Comparison of ENCODE assay signal across 32 mouse cellular contexts in genomic region chr8:119432372-119432771, GRCm38 (mm10). TPM values are rescaled to one million over a fixed set of nuclear protein-coding genes. Genes with fewer than 3 reads are reported as not detected.
A peak's percentile ranks its signal among the peaks of the same experiment; 100 is the strongest.
DNase-seq lines count a peak whose midpoint lies in the region; ATAC-seq and TF ChIP-seq lines count a peak whose summit lies in the region.
"Had no signal": no experiment of that assay in that cellular context is flagged by ENCODE, and none has a peak within 500 bp of the region (broad histone marks: within the 10 kb centered on the region; RNA-seq: fewer than 3 reads in every experiment).

No protein-coding gene starts in this region.

- H3K9me3 ChIP-seq in kidney, embryonic 15.5 days (replicated peaks), result no peaks in the 10 kb centered on the region
- no peaks in the 10 kb centered on the region for H3K9me3 ChIP-seq in liver, embryonic 13.5 days (replicated peaks)
- H3K9me3 ChIP-seq: embryonic facial prominence, embryonic 15.5 days; forebrain, embryonic 12.5 days; hindbrain, embryonic 13.5 days; lung, embryonic 15.5 days; neural tube, embryonic 12.5 days had no signal

- H3K4me3 ChIP-seq in kidney, embryonic 15.5 days (replicated peaks), result no peak overlapping the region
- H3K4me3 ChIP-seq in liver, embryonic 13.5 days (replicated peaks), result no peak overlapping the region
- no peak overlapping the region for H3K4me3 ChIP-seq in left cerebral cortex, adult 2 months
- H3K4me3 ChIP-seq: embryonic facial prominence, embryonic 15.5 days; forebrain, embryonic 12.5 days; hindbrain, embryonic 13.5 days; lung, embryonic 15.5 days; myocyte; neural tube, embryonic 12.5 days had no signal

- intact Hi-C loops in left cerebral cortex, adult 2 months (cut with DNase I), result no loop called here

- no peaks in the 10 kb centered on the region for H3K27me3 ChIP-seq in kidney, embryonic 15.5 days
- H3K27me3 ChIP-seq in liver, embryonic 13.5 days, result no peaks in the 10 kb centered on the region
- H3K27me3 ChIP-seq: embryonic facial prominence, embryonic 15.5 days; forebrain, embryonic 12.5 days; hindbrain, embryonic 13.5 days; lung, embryonic 15.5 days; neural tube, embryonic 12.5 days; Patski had no signal

- DNase-seq in adrenal gland, adult 2 months, result peak; percentile 72
- DNase-seq in adrenal gland, postnatal 36 days, result no peak
- DNase-seq in kidney, adult 9 months, result peak; percentile 57
- DNase-seq in liver, embryonic 13.5 days, result no peak
- DNase-seq in yolk sac, embryonic 10.5 days (ENCODE audit: low spot score), result peak; percentile 85
- DNase-seq in left cerebral cortex, adult 2 months (ENCODE audit: extremely low spot score in 1 of 2, low spot score in 2 of 2), result no peak
- DNase-seq: cerebellum, adult 11 months; cerebellum, adult 9-10 months; gastrocnemius, postnatal 36 days; heart, adult 18-20 months; heart, postnatal 36 days; kidney, postnatal 4 days; left cerebral cortex, postnatal 4 days; lung, postnatal 36 days; right cerebral cortex, adult 18-20 months; right cerebral cortex, postnatal 4 days had no signal

- H3K36me3 ChIP-seq in kidney, embryonic 15.5 days, result no peaks in the 10 kb centered on the region
- H3K36me3 ChIP-seq in liver, embryonic 13.5 days, result no peaks in the 10 kb centered on the region
- H3K36me3 ChIP-seq: embryonic facial prominence, embryonic 15.5 days; forebrain, embryonic 12.5 days; hindbrain, embryonic 13.5 days; lung, embryonic 15.5 days; neural tube, embryonic 12.5 days had no signal

- no peak overlapping the region for H3K4me2 ChIP-seq in kidney, embryonic 15.5 days
- H3K4me2 ChIP-seq in liver, embryonic 13.5 days, result 0 out of 2 replicates have a peak overlapping the region, but pooled peaks have one; percentile 2
- H3K4me2 ChIP-seq: embryonic facial prominence, embryonic 15.5 days; forebrain, embryonic 12.5 days; heart, embryonic 11.5 days; hindbrain, embryonic 13.5 days; lung, embryonic 15.5 days; midbrain, embryonic 11.5 days; neural tube, embryonic 12.5 days had no signal

- no peak overlapping the region for H3K9ac ChIP-seq in kidney, embryonic 15.5 days
- no peak overlapping the region for H3K9ac ChIP-seq in liver, embryonic 13.5 days
- H3K9ac ChIP-seq: embryonic facial prominence, embryonic 15.5 days; forebrain, embryonic 12.5 days; hindbrain, embryonic 13.5 days; lung, embryonic 15.5 days; neural tube, embryonic 12.5 days had no signal

- WGBS in kidney, embryonic 15.5 days, result 37% methylated on average over 3 of the region's 3 CpGs
- 51% methylated on average over 3 of the region's 3 CpGs for WGBS in liver, embryonic 13.5 days (ENCODE audit: insufficient replicate concordance)

- H3K4me1 ChIP-seq in kidney, embryonic 15.5 days, result peaks cover 30% of the 10 kb centered on the region
- H3K4me1 ChIP-seq in liver, embryonic 13.5 days (replicated peaks), result peaks cover 81% of the 10 kb centered on the region

- H3K27ac ChIP-seq in kidney, embryonic 15.5 days, result no peak overlapping the region
- H3K27ac ChIP-seq in liver, embryonic 13.5 days, result peak overlapping the region; percentile 74
- no peak overlapping the region for H3K27ac ChIP-seq in left cerebral cortex, adult 2 months
- H3K27ac ChIP-seq: embryonic facial prominence, embryonic 15.5 days; forebrain, embryonic 12.5 days; hindbrain, embryonic 13.5 days; kidney, postnatal 0 days; lung, embryonic 15.5 days; neural tube, embryonic 12.5 days had no signal

- no peak for ATAC-seq in kidney, embryonic 15.5 days (replicated peaks; ENCODE audit: low FRiP score)
- peak; percentile 53 for ATAC-seq in liver, embryonic 13.5 days (ENCODE audit: low read depth)
- no peak for ATAC-seq in inflammation-experienced regulatory T-cells, adult 6 months
- ATAC-seq: intestine, postnatal 0 days; Patski had no signal

- TF ChIP-seq CTCF in left cerebral cortex, adult 2 months (IDR thresholded peaks at IDR 0.05), result no peak

RNA-seq across cellular contexts. Expression of gene Osgin1, which starts 1.6 kb away (rescaled TPM):
- total RNA-seq in adrenal gland, adult 2 months (2021), result 100 to 1,000 TPM; 123 to 166 TPM
- polyA plus RNA-seq in adrenal gland, adult 2 months (2012; rRNA removed), result 266 and 274 TPM in 2 replicates
- 100 to 1,000 TPM in 1 of 2 experiments, 10 to 100 TPM in 1; 60.9 to 140 TPM for total RNA-seq in adrenal gland, postnatal 36 days (2021)
- 2.0 and 3.5 TPM in 2 replicates for polyA plus RNA-seq in kidney, embryonic 15.5 days (2015; fragmentation: Nextera tagmentation; extraction: Ambion mirVana)
- 13.0 and 14.8 TPM in 2 replicates for polyA plus RNA-seq in liver, embryonic 13.5 days (2015; fragmentation: Nextera tagmentation; extraction: Ambion mirVana)
- under 1 TPM in 1 of 2 experiments, not detected in 1; 0.40 TPM for total RNA-seq in left cerebral cortex, adult 2 months (2021)
- polyA plus RNA-seq in inflammation-experienced regulatory T-cells, adult 6 months (2017; shearing (Covaris generic)), result 10 to 100 TPM; 15.6 to 28.0 (median 24.5) TPM
- total RNA-seq: midbrain, postnatal 0 days had no signal

RNA-seq across cellular contexts. Expression of gene Necab2, which starts 14.1 kb away (rescaled TPM):
- 1 to 10 TPM; 6.5 to 8.2 TPM for total RNA-seq in adrenal gland, adult 2 months (2021)
- 6.8 and 8.4 TPM in 2 replicates for polyA plus RNA-seq in adrenal gland, adult 2 months (2012; rRNA removed)
- total RNA-seq in adrenal gland, postnatal 36 days (2021), result 1 to 10 TPM; 5.4 to 7.3 TPM
- 2.3 and 3.3 TPM in 2 replicates for polyA plus RNA-seq in kidney, embryonic 15.5 days (2015; fragmentation: Nextera tagmentation; extraction: Ambion mirVana)
- polyA plus RNA-seq in liver, embryonic 13.5 days (2015; fragmentation: Nextera tagmentation; extraction: Ambion mirVana), result 0.05 TPM in 1 of 2 replicates, not detected in the other
- total RNA-seq in left cerebral cortex, adult 2 months (2021), result 10 to 100 TPM; 63.3 to 80.9 TPM
- polyA plus RNA-seq in inflammation-experienced regulatory T-cells, adult 6 months (2017; shearing (Covaris generic)), result not detected
- total RNA-seq: heart, adult 18-20 months; heart, postnatal 36 days; megakaryocyte, adult 5-6 weeks; MEL had no signal
- polyA plus RNA-seq: myocyte had no signal

RNA-seq across cellular contexts. Expression of gene Mlycd, which starts 37.7 kb away (rescaled TPM):
- total RNA-seq in adrenal gland, adult 2 months (2021), result 10 to 100 TPM; 41.8 to 69.4 TPM
- polyA plus RNA-seq in adrenal gland, adult 2 months (2012; rRNA removed), result 110 and 118 TPM in 2 replicates
- 10 to 100 TPM; 42.2 to 57.9 TPM for total RNA-seq in adrenal gland, postnatal 36 days (2021)
- 11.7 and 12.8 TPM in 2 replicates for polyA plus RNA-seq in kidney, embryonic 15.5 days (2015; fragmentation: Nextera tagmentation; extraction: Ambion mirVana)
- 7.3 and 7.7 TPM in 2 replicates for polyA plus RNA-seq in liver, embryonic 13.5 days (2015; fragmentation: Nextera tagmentation; extraction: Ambion mirVana)
- total RNA-seq in left cerebral cortex, adult 2 months (2021), result 10 to 100 TPM; 26.1 to 28.7 TPM
- 1 to 10 TPM; 2.6 to 7.3 (median 7.1) TPM for polyA plus RNA-seq in inflammation-experienced regulatory T-cells, adult 6 months (2017; shearing (Covaris generic))

Comparison
In these comparisons a context has a peak if more than half of its experiments do, and no peak if none do; other contexts are left out.
1. DNase-seq: peak in adrenal gland, adult 2 months (single experiment), kidney, adult 9 months (single experiment) and yolk sac, embryonic 10.5 days (single experiment); none in adrenal gland, postnatal 36 days (0 of 2), liver, embryonic 13.5 days (single experiment) and left cerebral cortex, adult 2 months (0 of 2).